Mouse (Mus musculus): ENCODE measurements around the gene Gm12794.
"Not testable (repeated sequence)": the region's sequence is repeated elsewhere in the genome, so short reads cannot be mapped to it uniquely, and the experiment has no call there.

The Gm12794 gene

GRCm38 (mm10) chr4:101940107-101940506 lies at the start of gene Gm12794:
Gene Gm12794 (plus strand): TSS chr4:101940407.
- not testable (repeated sequence) for DNase-seq

- DNase-seq = no peak
Observed at GRCm38 (mm10) chr4:101893656-101894420, 46.4 kb upstream of the Gm12794 start, which contains the start of gene C130073F10Rik. Gene C130073F10Rik (minus strand): TSS chr4:101893789.

- DNase-seq = not testable (repeated sequence)
Observed at GRCm38 (mm10) chr4:101908821-101909220, 31.4 kb upstream of the Gm12794 start, which contains the start of gene Gm12800. Gene Gm12800 (plus strand): TSS chr4:101909121.

- not testable (repeated sequence) for DNase-seq
Observed at GRCm38 (mm10) chr4:101980949-101981348, 40.7 kb downstream of the Gm12794 start, which contains the start of gene Gm12790. Gene Gm12790 (minus strand): TSS chr4:101981049.

GRCm38 (mm10) chr4:101985678-101986077 lies 45.5 kb downstream of the Gm12794 start:
- DNase-seq = no peak

GRCm38 (mm10) chr4:101986326-101986725 lies 46.1 kb downstream of the Gm12794 start, which contains the start of gene Gm12789:
Gene Gm12789 (plus strand): TSS chr4:101986626.
- DNase-seq = not testable (repeated sequence)
